Mouse (Mus musculus) lung, adult 2 months (tissue): ENCODE data around the gene Gpc6. TPM values are rescaled to one million over a fixed set of nuclear protein-coding genes. Genes with fewer than 3 reads are reported as not detected.

Experiments
- DNase-seq: peaks from one replicate; pipeline ENCODE4 v3.0.0; 2022
- H3K4me1 ChIP-seq: fragments of 200-500 bp; 2 replicates; pipeline ENCODE4 v1.6.1; 2011; ENCODE audit warnings: low read length; ENCODE audit not compliant: control insufficient read depth, insufficient read depth
- H3K4me3 ChIP-seq: fragments of 200-500 bp; replicated peaks from 2 replicates; pipeline ENCODE3; 2011; ENCODE audit warnings: low read depth, mild to moderate bottlenecking, control low read depth, low read length; ENCODE audit errors: extremely low read depth
- CTCF ChIP-seq: fragments of 200-500 bp; IDR thresholded peaks from 2 replicates; pipeline ENCODE4 v1.5.1; 2011; ENCODE audit warnings: mild to moderate bottlenecking, low read length, control low read depth; ENCODE audit not compliant: insufficient read depth
- POLR2A ChIP-seq: fragments of 200-500 bp; IDR thresholded peaks from 2 replicates; pipeline ENCODE4 v1.6.1; 2011; ENCODE audit warnings: low read depth, mild to moderate bottlenecking, control low read depth, low read length, borderline replicate concordance; ENCODE audit errors: extremely low read depth
- WGBS: fragments of 180-500 bp; shearing (Covaris S2); methylation state at CpG from one replicate; pipeline ENCODE4 v1.1.7; 2018; 5-methylcytosine and 5-hydroxymethylcytosine counted together
- polyA plus RNA-seq: library from polyadenylated mRNA; depleted of rRNA; stranded (reverse); fragments of >200 nt; gene quantifications from 2 replicates; pipeline ENCODE4 v1.2.3, GENCODE M21; 2012

Gene Gpc6
- polyA plus RNA-seq, 1 experiment: 2.4 TPM

DNA sequence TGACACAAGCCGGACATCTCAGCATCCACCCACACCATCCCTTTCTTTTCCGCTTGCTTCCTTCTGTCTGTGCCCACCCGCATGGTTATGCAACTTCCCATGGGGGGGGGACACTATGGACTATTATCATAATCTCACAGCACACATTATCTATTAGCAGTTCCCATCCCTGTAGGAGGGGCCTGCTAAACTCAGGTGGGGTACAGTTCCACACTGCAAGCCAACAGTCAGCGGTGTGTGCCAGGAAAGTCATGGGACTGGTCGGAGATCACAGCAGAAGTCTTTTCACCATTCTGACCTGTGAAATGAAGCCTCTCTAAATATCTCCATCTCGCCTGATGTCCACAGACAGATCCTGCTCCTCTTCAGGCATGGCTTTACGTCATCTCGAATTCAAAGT, 770.5 kb downstream of the Gpc6 start:
- DNase-seq: no peak
- H3K4me1 ChIP-seq: no peaks in the 10 kb centered on the region
- no peak for TF ChIP-seq POLR2A
- no peak for TF ChIP-seq CTCF
- H3K4me3 ChIP-seq: no peak overlapping the region
- WGBS: 89% methylated on average over 8 of the region's 8 CpGs

DNA sequence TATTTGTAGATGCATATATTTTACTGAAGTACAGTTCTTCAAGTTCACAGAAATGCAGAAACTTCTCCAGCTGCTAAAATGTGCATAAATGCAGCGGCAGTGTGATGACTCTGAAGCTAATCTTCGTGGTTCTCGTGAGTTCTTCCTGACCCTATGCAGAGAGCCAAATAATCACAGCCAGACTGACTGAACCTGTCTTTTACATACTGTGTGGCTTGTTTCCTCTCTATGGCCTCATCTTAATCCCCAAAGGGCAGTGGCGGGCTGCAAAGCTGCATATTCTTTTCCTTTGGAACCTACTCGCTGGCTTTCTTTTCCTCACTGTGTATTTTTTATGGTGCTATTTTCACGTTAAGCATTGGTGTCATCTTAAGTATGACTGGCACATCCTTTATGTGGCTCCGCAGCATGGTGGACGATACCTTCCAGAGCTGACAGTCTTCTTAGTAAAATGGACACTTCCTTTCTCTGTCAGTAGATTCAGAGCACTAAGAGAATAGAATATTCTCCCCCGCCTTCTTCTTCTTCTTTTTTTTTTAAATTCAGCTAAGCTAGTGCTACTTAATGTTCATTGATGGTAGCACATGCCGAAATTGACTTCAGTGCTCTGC, 775.7 kb downstream of the Gpc6 start:
- no peak for DNase-seq
- H3K4me1 ChIP-seq: no peaks in the 10 kb centered on the region
- no peak overlapping the region for H3K4me3 ChIP-seq
- TF ChIP-seq POLR2A: no peak
- TF ChIP-seq CTCF: no peak
- 86% methylated on average over 10 of the region's 10 CpGs for WGBS

DNA sequence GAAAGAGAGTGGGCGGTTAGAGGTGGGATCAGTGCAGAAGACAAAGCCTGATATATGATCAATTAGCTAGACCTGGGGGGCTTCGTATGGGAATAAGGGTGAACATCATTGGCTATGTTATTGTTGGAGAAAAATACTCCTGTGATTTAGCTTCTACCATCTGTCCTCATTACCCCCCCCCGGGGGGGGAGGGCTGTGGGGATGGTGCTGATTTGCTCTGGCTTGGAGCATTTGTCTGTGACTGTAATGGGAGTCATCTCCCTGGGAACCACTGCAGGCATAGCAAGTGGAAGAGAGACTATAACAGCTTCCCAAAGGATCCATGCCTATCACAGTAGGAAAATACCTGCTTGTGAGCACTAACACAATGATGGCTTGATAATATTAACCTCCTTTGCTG, 783.7 kb downstream of the Gpc6 start:
- Histone ChIP-seq H3K4me3 (no peak overlapping the region), H3K4me1 (no peaks in the 10 kb centered on the region; the same call in 1 of the 2 replicates)
- no peak for DNase-seq
- TF ChIP-seq POLR2A (no peak), CTCF (no peak)
- WGBS: 90% methylated on average over 3 of the region's 3 CpGs

DNA sequence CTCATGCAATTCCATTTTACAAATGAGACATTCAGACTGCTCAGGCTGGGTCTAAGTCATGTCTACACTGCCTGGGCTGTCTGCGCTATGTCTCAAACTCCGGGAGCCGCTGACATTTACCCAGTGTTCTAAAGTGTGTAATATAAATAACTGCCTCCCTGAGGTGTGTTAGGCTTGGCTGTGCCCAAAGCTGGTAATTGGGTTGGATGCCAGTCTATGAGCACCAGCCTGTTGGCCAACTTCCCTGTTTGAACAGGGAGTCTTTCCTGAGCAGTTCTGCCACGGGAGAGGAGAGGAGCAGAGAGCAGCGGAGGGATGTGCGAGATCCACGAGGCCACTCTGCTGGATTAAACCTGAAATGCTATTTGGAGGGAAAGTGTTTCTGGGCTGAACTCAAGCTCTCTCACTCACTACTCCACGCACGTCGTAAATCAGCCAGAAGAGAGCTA, 785.4 kb downstream of the Gpc6 start:
- peak; percentile 15 for DNase-seq
- WGBS: 51% methylated on average over 10 of the region's 10 CpGs
- Histone ChIP-seq H3K4me1 (no peaks in the 10 kb centered on the region; the same call in 1 of the 2 replicates), H3K4me3 (no peak overlapping the region)
- TF ChIP-seq POLR2A (no peak), CTCF (no peak)

DNA sequence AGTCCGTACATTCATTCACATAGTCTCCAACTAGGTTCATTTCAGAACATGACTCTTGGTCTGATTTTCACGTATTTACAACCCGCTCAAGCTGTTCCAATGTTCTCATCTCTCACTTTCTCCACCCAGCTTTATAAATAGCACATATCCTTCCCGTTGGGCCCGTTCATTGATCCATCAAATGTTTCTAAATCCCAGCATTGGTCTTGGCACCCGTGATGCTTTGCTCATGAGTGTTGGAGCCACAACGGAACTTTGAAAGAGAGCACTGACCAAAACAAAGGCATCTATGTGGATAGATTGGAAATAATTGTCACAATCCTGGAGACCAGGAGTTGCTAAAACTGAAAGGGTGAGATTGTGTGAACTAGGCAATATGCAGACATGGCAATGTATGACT, 787.2 kb downstream of the Gpc6 start:
- DNase-seq: no peak
- WGBS: 75% methylated on average over 7 of the region's 7 CpGs
- Histone ChIP-seq H3K4me3 (no peak overlapping the region), H3K4me1 (no peaks in the 10 kb centered on the region; the same call in 1 of the 2 replicates)
- TF ChIP-seq CTCF (no peak), POLR2A (no peak)

DNA sequence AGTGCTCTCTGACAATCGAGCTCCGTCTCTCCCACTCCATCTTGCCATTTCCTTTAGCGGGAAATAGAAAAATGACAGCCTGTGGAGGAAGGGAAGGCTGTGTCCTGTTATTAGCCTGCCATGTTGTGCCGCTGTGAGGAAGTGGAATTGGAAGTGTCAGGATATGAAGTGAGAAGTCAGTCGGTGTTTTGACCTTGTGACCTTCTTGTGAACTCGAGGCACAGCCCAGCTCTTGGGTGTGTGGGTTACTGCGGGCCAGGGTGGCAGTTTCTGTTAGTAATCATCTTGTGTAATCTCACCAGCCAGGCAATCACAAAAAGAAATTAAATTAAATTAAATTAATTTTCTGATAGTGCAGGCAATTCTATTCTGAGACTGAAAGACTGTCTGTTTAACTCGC, 789.0 kb downstream of the Gpc6 start:
- no peak for DNase-seq
- Histone ChIP-seq H3K4me1 (no peaks in the 10 kb centered on the region; the same call in 1 of the 2 replicates), H3K4me3 (no peak overlapping the region)
- no peak for TF ChIP-seq POLR2A
- TF ChIP-seq CTCF: no peak
- WGBS: 37% methylated on average over 8 of the region's 8 CpGs

DNA sequence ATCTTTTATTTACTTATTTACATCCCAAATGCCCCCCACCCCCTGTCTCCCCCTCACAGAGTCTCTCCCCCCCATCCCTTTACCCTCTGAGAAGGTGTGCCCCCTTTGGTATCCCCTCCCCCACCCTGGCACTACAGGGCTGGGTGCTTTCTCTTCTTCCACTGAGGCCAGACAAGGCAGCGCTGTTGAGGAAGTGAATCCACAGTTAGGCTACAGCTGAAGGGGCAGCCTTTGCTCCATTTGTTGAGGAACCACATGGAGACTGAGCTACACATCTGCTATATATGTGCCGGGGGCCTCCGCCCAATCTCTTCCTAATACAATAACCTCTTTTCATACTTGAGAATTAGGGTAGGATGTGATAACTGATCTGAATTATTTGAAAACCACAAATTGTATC, 791.2 kb downstream of the Gpc6 start:
- no peak overlapping the region for H3K4me3 ChIP-seq
- no peak for DNase-seq
- no peaks in the 10 kb centered on the region for H3K4me1 ChIP-seq
- WGBS: 89% methylated on average over 3 of the region's 3 CpGs
- TF ChIP-seq CTCF (no peak), POLR2A (no peak)

DNA sequence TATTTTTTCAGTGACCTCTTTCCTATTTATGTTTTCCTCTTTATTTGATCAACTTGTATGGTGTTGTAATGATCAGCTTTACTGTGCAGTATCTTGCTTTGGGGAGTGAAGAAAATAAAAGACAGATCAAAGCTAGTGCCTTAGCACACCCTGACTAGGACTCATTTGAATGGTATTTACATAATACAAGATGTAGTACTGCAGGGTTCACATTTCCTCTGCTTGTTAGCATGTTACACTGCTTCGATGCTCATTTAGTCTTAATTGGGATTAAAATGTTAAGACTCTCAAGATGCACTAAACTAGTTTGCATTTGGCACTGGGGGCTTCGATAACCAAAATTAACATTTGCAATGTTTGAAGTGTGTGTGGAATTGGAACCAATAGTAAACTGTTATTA, 803.6 kb downstream of the Gpc6 start:
- H3K4me3 ChIP-seq: no peak overlapping the region
- no peak for DNase-seq
- no peaks in the 10 kb centered on the region for H3K4me1 ChIP-seq
- WGBS: 91% methylated on average over 2 of the region's 2 CpGs
- TF ChIP-seq CTCF (no peak), POLR2A (no peak)

DNA sequence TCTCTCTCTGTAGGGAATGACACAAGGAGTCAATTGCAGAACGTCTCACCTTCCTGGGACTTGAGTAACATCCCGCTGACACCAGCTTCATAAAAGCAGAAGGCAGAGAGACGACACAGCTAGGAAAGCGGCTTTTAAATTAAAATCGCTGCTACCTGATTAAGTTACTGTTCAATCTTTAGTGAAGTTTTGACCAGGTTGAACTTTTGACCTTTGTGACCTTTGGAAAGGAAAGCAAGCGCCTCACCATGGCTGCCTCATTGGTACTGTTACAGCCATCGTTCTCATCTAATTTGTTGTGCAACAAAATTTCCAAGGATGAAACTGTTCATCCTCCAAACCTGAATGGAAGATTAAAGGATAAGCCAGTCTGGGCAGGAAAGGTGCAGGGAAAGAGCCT, 830.1 kb downstream of the Gpc6 start:
- 86% methylated on average over 7 of the region's 7 CpGs for WGBS
- no peak for TF ChIP-seq CTCF
- no peak for TF ChIP-seq POLR2A
- H3K4me1 ChIP-seq: no peaks in the 10 kb centered on the region
- no peak for DNase-seq
- H3K4me3 ChIP-seq: no peak overlapping the region

DNA sequence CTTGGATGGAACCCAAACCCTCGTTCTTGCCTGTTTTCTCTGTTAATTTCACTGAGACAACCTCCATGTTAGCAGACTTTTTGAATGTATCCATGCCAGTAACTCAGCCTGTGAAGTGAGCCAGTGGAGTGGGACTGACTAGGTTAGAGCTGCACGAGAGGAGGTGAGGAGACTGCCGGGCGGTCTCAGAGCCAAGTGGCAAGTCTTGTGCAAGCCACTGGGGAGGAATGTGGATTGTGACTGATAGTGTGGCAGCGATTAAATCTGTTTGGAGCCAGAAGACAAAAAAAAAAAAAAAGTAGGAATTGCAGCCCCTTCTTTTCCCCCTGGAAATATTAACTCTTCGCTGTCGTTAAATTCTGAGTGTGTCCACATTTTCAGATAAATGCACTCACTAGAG, 831.4 kb downstream of the Gpc6 start:
- H3K4me3 ChIP-seq: no peak overlapping the region
- 63% methylated on average over 7 of the region's 7 CpGs for WGBS
- DNase-seq: no peak
- TF ChIP-seq CTCF (no peak), POLR2A (no peak)
- H3K4me1 ChIP-seq: no peaks in the 10 kb centered on the region

DNA sequence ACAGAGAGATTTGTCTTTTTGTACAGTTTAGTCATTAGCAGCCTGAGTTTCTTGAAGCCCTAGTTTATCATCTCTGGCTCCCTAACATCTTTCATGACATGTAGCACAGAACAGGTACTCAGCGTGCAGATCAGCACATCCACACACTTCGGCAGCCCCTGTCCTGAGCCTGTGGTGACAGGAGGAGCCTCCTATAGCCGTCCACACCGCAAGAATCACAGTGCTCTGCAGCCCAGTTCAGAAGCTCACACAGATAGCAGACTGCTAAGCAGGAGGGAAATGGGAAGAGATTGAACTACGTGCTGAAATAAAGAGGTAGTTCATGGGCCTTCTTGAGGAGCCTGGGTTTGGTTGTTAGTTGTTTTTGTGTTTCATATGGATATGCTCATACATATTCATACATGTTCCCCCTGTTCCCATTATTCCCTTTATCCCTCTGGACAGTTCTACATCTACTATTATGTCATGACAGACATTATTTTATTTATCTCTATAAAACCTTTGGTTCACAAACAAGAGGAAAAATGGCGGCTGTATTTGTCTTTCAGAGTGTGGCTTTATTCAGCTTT, 832.8 kb downstream of the Gpc6 start:
- DNase-seq: no peak
- 93% methylated on average over 6 of the region's 6 CpGs for WGBS
- no peak overlapping the region for H3K4me3 ChIP-seq
- TF ChIP-seq CTCF: no peak
- TF ChIP-seq POLR2A: no peak
- no peaks in the 10 kb centered on the region for H3K4me1 ChIP-seq
